Mouse (Mus musculus) cortical plate, adult 2 months (tissue): ENCODE data around the gene Col2a1.
A peak's percentile ranks its signal among the peaks of the same experiment; 100 is the strongest.

ENCODE experiments used
- CTCF ChIP-seq: fragments of 200-500 bp; IDR thresholded peaks from 2 replicates; pipeline ENCODE4 v1.5.1; 2011; ENCODE audit warnings: mild to moderate bottlenecking, control low read depth, low read length; ENCODE audit not compliant: insufficient read depth; ENCODE audit errors: extremely low read depth
- POLR2A ChIP-seq: fragments of 200-500 bp; IDR thresholded peaks from 2 replicates; pipeline ENCODE4 v1.6.1; 2011; ENCODE audit warnings: mild to moderate bottlenecking, low read length, control low read depth; ENCODE audit not compliant: insufficient read depth; ENCODE audit errors: extremely low read depth

- TF ChIP-seq POLR2A (no peak), CTCF (0 out of 2 replicates have a peak, but pooled peaks have one; percentile 1)
Measured at GRCm38 (mm10) chr15:97963329-97963988, 41.0 kb downstream of the Col2a1 start.
